31 mouse cellular contexts compared by ENCODE assay signal in the genomic region with DNA sequence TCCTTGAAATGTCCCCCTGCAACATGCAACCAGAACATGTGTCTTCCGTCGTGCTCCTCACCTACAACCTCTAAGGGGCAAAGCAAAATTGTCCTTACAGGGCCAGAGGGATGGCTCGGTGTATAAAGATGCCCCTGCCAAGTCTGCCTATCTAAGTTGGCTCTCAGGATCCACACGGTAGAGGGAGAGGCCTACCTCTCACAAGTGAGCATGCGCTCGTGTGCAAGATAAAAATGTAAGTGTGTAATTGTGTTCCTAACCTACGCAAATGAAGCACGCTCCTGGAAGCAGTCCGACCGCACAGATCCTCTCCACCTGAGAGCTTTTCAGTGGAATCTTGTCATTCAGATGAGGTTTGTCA. TPM values are rescaled to one million over a fixed set of nuclear protein-coding genes. Genes with fewer than 3 reads are reported as not detected.
DNase-seq lines count a peak whose midpoint lies in the region; ATAC-seq and TF ChIP-seq lines count a peak whose summit lies in the region.
"Had no signal": no experiment of that assay in that cellular context is flagged by ENCODE, and none has a peak within 500 bp of the region (broad histone marks: within the 10 kb centered on the region; RNA-seq: fewer than 3 reads in every experiment).

No protein-coding gene starts in this region.

- TF ChIP-seq CTCF in gastrocnemius, adult 2 months (IDR thresholded peaks at IDR 0.05), result no peak
- no peak for TF ChIP-seq CTCF in spleen, adult 2 months (IDR thresholded peaks at IDR 0.05; ENCODE audit: extremely low read depth, insufficient read depth, insufficient read length, insufficient replicate concordance)

- no peak overlapping the region for H3K4me3 ChIP-seq in gastrocnemius, adult 2 months
- H3K4me3 ChIP-seq in spleen, adult 2 months (ENCODE audit: extremely low read depth, insufficient read depth, insufficient read length), result no peak overlapping the region
- H3K4me3 ChIP-seq in liver, embryonic 13.5 days (replicated peaks), result no peak overlapping the region
- H3K4me3 ChIP-seq: embryonic facial prominence, embryonic 12.5 days; heart, embryonic 12.5 days; hindbrain, embryonic 15.5 days; limb, embryonic 10.5 days; limb, embryonic 15.5 days; neural tube, embryonic 15.5 days had no signal

- H3K36me3 ChIP-seq in spleen, adult 2 months (ENCODE audit: control insufficient read depth, insufficient read depth, low read length), result no peaks in the 10 kb centered on the region
- no peaks in the 10 kb centered on the region for H3K36me3 ChIP-seq in liver, embryonic 13.5 days
- H3K36me3 ChIP-seq: embryonic facial prominence, embryonic 12.5 days; G1E; heart, embryonic 12.5 days; hindbrain, embryonic 15.5 days; limb, embryonic 10.5 days; limb, embryonic 15.5 days; neural tube, embryonic 15.5 days had no signal

- ATAC-seq in liver, embryonic 13.5 days (ENCODE audit: low read depth), result no peak
- ATAC-seq: forebrain, embryonic 16.5 days; inflammation-experienced regulatory T-cells, adult 6 months; lung, postnatal 0 days had no signal

- WGBS in spleen, adult 2 months, result 93% methylated on average over 10 of the region's 10 CpGs
- whole genome bisulfite sequencing in liver, embryonic 13.5 days (ENCODE audit: insufficient replicate concordance), result 77% methylated on average over 10 of the region's 10 CpGs

- peak overlapping the region; percentile 72 for H3K9ac ChIP-seq in liver, embryonic 13.5 days
- H3K9ac ChIP-seq: embryonic facial prominence, embryonic 12.5 days; heart, embryonic 12.5 days; hindbrain, embryonic 15.5 days; limb, embryonic 15.5 days; neural tube, embryonic 15.5 days had no signal

- no peak for TF ChIP-seq POLR2A in spleen, adult 2 months (IDR thresholded peaks at IDR 0.05; ENCODE audit: low read depth, low read length)

- peak overlapping the region; percentile 64 for H3K4me2 ChIP-seq in liver, embryonic 13.5 days
- H3K4me2 ChIP-seq: embryonic facial prominence, embryonic 12.5 days; heart, embryonic 12.5 days; hindbrain, embryonic 15.5 days; limb, embryonic 15.5 days; neural tube, embryonic 15.5 days had no signal

- H3K27me3 ChIP-seq in spleen, adult 2 months (ENCODE audit: control insufficient read depth, insufficient read depth, low read length), result no peaks in the 10 kb centered on the region
- no peaks in the 10 kb centered on the region for H3K27me3 ChIP-seq in liver, embryonic 13.5 days
- H3K27me3 ChIP-seq: embryonic facial prominence, embryonic 12.5 days; heart, embryonic 12.5 days; hindbrain, embryonic 15.5 days; limb, embryonic 15.5 days; neural tube, embryonic 15.5 days had no signal

- intact Hi-C loops in gastrocnemius, adult 2 months (cut with DNase I), result no loop called here

- DNase-seq in gastrocnemius, adult 2 months, result no peak
- DNase-seq in gastrocnemius, postnatal 4 days (ENCODE audit: low spot score in 2 of 2), result no peak
- DNase-seq in spleen, adult 2 months (ENCODE audit: low read depth in 1 of 2, low spot score in 2 of 2), result no peak
- DNase-seq in spleen, adult 12 weeks (ENCODE audit: low spot score), result no peak
- no peak for DNase-seq in liver, embryonic 13.5 days
- DNase-seq in cerebellum, postnatal 10 days, result no peak
- DNase-seq in natural killer cell, adult 2 months (ENCODE audit: low spot score in 2 of 2), result no peak
- DNase-seq: adrenal gland, adult 8-10 months; cerebellum, adult 11 months; cerebellum, adult 9-10 months; embryo, embryonic 11 days; gastrocnemius, postnatal 10 days; kidney, adult 11 months; kidney, postnatal 4 days; layer of hippocampus, postnatal 36 days; midbrain, embryonic 14.5 days; retina, postnatal 1 day; right cerebral cortex, postnatal 14 days; thymus, adult 2 months; thymus, postnatal 36 days had no signal

- H3K4me1 ChIP-seq in spleen, adult 2 months (ENCODE audit: control insufficient read depth, insufficient read depth, insufficient read length), result peaks cover 4% of the 10 kb centered on the region; the same call in 1 of the 2 replicates
- peaks cover 96% of the 10 kb centered on the region for H3K4me1 ChIP-seq in liver, embryonic 13.5 days (replicated peaks)

- 0 out of 2 replicates have a peak overlapping the region, but pooled peaks have one; percentile 31 for H3K27ac ChIP-seq in gastrocnemius, adult 2 months
- H3K27ac ChIP-seq in spleen, adult 2 months (ENCODE audit: insufficient read depth, low read length), result peak overlapping the region; percentile 33; the same call in 1 of the 2 replicates
- H3K27ac ChIP-seq in liver, embryonic 13.5 days, result peak overlapping the region; percentile 99
- H3K27ac ChIP-seq: embryonic facial prominence, embryonic 12.5 days; hindbrain, embryonic 15.5 days; limb, embryonic 10.5 days; limb, embryonic 15.5 days; neural tube, embryonic 15.5 days had no signal

- no peaks in the 10 kb centered on the region for H3K9me3 ChIP-seq in liver, embryonic 13.5 days (replicated peaks)
- H3K9me3 ChIP-seq: embryonic facial prominence, embryonic 12.5 days; G1E; heart, embryonic 12.5 days; hindbrain, embryonic 15.5 days; limb, embryonic 10.5 days; limb, embryonic 15.5 days; neural tube, embryonic 15.5 days had no signal

RNA-seq across cellular contexts. Expression of gene Plpp1, which starts 53.9 kb away (rescaled TPM):
- total RNA-seq in gastrocnemius, adult 2 months (2021), result 10 to 100 TPM; 35.6 to 49.4 TPM
- 100 to 1,000 TPM; 104 to 108 TPM for total RNA-seq in gastrocnemius, postnatal 4 days (2021)
- 61.6 and 71.8 TPM in 2 replicates for polyA plus RNA-seq in spleen, adult 2 months (2012; rRNA removed)
- 31.8 and 32.2 TPM in 2 replicates for polyA plus RNA-seq in liver, embryonic 13.5 days (2015; fragmentation: Nextera tagmentation; extraction: Ambion mirVana)
- total RNA-seq: granulocyte monocyte progenitor cell, adult 5-6 weeks had no signal

Comparison
In these comparisons a context has a peak if more than half of its experiments do, and no peak if none do; other contexts are left out.
1. H3K27ac ChIP-seq: peak in every context shown above with its lines; median percentile 99 in liver, embryonic 13.5 days; 33 in spleen, adult 2 months; 31 in gastrocnemius, adult 2 months.